Mouse (Mus musculus) cerebellum, adult 2 months (tissue): Measurements from ENCODE around the gene Pabpn1l.

Experiments used
- CTCF ChIP-seq: fragments of 200-500 bp; IDR thresholded peaks from 2 replicates; pipeline ENCODE4 v1.5.1; 2011; ENCODE audit warnings: low read depth, mild to moderate bottlenecking, control low read depth, low read length, moderate library complexity, borderline replicate concordance; ENCODE audit not compliant: insufficient read depth
- POLR2A ChIP-seq: fragments of 200-500 bp; IDR thresholded peaks from 2 replicates; pipeline ENCODE4 v1.6.1; 2011; ENCODE audit warnings: low read length, control low read depth, borderline replicate concordance; ENCODE audit not compliant: insufficient read depth

- TF ChIP-seq CTCF (no peak), POLR2A (no peak)
Observed at GRCm38 (mm10) chr8:122661138-122661537, 38.6 kb upstream of the Pabpn1l start.
